Mouse (Mus musculus): ENCODE results near the gene Dedd2. TPM values are rescaled to one million over a fixed set of nuclear protein-coding genes. Genes with fewer than 3 reads are reported as not detected.
"Not testable (repeated sequence)": the region's sequence is repeated elsewhere in the genome, so short reads cannot be mapped to it uniquely, and the experiment has no call there.

Dedd2 gene
- total RNA-seq (2021): 10 to 100 TPM; 22.7 to 23.8 TPM

DNA sequence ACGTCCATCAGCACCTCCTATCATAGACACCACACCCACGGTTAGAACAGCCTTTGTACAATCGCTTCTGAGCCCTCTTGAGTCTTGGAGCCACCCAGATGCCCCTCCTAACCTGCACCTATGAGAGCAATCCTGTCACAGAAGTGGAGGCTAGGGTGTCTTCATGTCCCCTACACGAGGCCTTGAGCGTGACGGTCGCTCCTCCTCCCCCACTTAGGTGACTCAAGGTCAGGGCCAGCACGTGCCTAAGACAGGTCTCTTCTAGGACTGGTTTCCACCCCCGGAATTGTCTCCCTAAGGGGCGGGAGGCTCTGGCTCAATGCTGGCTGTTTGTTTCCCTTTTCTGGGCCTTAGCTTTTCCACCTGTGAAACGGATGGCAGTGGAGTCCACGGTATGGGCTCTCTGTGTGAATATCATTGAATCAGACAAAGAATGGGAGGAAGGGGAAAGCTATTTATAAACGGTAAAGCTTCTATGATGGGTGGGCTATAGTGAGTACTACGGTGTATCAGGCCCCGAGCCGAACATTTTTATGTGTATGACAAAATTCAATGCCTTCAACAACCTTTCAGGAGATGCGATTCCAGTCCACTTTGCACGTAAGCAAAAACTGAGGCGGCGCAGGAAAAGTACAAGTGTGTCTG is at the start of gene Dedd2:
Gene Dedd2 (minus strand): TSS at position 159 of the 645 bp plus-strand sequence.
- DNase-seq (ENCODE audit: extremely low spot score in 1 of 2, low spot score in 2 of 2): no peak
- intact Hi-C loops (cut with DNase I): no loop called here

DNA sequence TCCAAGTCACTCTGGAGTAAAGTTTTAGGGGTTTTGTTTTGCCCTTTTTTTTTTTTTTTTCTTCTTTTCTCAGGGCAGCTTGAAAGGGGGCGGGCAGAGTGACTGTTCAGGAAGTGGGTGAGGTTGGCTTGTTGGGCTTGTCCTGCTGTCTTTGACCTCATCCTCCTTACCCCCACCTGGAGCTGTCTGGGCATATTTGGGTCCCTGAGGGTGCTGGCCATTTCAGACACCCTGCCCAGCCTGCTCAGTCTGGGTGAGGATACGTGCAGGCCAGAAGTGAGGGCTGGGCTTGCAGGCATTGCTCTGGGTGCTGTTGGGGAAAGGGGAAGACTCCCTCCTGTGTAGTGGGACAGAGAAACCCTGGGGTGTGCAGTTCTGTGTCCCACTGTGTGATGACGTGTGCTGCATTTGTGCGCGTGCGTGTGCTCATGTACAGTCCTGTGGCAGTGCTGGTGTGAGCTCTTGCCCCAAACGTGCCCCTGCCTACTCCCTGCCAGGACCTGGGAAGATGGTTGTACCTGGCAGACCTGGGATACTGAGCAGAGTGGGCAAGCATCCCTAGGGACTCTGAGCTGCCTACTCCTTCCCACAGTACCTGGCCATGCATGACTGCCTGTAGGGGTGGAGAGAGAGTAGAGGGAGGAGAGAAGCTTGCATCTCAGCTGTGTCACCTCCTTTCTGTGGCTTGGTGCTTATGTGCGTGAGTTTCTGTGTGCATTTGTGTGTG is 49.3 kb upstream of the Dedd2 start:
- no peak for DNase-seq (ENCODE audit: extremely low spot score in 1 of 2, low spot score in 2 of 2)
- intact Hi-C loops (cut with DNase I): no loop called here

DNA sequence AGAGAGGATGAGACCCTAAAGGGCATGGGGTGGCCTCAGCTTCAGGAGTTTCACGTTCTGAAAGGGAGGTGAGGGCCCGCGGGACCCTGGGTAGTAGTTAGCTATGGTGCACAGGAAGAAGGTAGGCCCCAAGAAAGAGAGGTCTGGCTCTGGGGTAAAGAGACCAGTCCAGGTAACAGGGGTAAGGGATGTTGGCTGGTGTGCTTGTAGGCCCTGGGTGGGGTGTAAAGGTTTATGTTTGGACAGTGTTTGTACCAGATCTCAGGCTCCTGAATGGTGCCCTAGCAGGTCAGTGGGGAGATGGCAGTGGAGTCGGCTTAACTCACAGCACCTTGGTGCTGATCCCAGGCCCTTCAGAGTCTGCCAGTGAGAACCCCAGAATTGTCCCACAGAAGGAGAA is 48.6 kb upstream of the Dedd2 start:
- intact Hi-C loops (cut with DNase I): no loop called here

DNA sequence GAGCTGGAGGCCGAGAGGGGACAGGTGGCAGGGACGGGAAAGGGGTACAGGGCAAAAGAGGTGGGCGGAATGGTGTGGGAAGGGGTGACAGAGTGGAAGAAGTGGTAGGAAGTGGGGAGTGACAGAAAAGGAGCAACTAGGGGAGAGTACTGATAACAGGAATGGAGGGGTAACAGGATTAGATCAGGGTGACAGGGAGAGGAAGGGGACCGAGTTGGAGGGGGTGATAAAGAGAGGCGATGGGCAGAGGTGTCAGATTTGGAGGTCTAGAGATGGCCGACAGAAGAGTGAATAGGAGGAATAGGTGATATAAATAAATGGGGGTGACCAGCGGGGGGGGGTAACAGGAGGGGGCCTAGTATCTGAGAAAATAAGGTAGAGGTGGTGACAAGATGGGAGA is 48.2 kb upstream of the Dedd2 start:
- DNase-seq (ENCODE audit: extremely low spot score in 1 of 2, low spot score in 2 of 2): no peak
- intact Hi-C loops (cut with DNase I): no loop called here

More for the DNA sequence above, 48.6 kb upstream of the Dedd2 start:
- no peak for DNase-seq (ENCODE audit: extremely low spot score in 1 of 2, low spot score in 2 of 2)

DNA sequence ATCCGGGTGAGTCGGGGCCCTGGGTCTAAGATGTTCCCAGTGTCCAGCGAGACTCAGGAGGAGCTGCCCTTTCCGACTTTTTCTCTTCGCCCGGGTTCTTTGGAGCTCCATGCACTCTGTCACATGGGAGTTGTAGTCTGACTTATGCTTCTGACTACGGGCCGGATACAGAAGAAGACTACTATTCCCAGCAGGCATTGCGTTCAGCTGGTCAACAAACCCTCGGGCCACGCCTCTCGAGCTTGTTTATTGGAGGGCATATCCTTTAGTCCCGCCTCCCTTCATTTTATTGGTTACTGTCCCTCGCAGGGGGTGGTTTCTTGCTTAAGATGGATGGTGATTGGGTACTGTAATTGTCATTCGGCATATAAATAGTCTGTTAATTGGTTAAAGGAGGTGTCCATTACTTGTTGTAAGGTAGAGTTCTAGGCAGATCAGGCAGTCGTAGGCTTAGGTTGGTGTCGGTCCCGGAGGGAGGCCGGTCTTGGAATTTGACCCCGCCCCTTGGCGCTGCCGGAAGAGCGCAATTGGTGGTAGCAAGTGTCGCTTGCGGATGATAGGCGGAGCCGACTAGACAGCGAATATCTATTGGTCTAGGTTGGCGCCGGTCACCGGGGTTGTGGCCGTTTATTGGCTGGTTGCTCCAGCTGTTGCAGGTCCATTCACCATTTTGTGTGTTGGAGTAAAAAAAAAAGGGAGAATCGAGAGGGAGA is 47.5 kb upstream of the Dedd2 start:
- intact Hi-C loops (cut with DNase I): no loop called here

DNA sequence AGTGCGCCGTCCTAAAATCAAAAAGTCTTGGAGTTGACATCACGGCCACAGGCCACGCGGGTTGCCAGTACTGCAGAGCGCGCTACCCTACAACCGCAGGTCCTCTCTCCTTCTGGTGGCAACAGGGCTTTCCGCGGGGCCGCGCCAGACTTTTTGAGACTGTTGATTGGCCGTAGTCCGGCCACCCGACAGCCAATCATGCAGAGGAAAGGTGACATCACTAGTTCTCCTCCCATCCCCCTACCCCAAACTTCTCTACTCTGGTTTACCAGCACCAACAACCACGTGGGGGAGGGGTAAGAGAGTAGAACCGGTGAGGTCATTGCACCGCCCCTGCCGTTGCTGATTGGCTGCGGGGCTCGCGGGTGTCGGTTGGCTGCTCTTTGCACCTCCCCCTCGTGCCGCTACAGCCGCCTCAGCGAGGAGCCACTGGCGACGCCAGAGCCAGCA is 46.9 kb upstream of the Dedd2 start, which contains the start of gene Cic:
Gene Cic (plus strand): TSS at position 404 of the 450 bp plus-strand sequence.
- DNase-seq (ENCODE audit: extremely low spot score in 1 of 2, low spot score in 2 of 2): peak; percentile 99 to 100
- intact Hi-C loops (cut with DNase I): no loop called here

More for the DNA sequence above, 47.5 kb upstream of the Dedd2 start:
- DNase-seq (ENCODE audit: extremely low spot score in 1 of 2, low spot score in 2 of 2): peak; percentile 100

DNA sequence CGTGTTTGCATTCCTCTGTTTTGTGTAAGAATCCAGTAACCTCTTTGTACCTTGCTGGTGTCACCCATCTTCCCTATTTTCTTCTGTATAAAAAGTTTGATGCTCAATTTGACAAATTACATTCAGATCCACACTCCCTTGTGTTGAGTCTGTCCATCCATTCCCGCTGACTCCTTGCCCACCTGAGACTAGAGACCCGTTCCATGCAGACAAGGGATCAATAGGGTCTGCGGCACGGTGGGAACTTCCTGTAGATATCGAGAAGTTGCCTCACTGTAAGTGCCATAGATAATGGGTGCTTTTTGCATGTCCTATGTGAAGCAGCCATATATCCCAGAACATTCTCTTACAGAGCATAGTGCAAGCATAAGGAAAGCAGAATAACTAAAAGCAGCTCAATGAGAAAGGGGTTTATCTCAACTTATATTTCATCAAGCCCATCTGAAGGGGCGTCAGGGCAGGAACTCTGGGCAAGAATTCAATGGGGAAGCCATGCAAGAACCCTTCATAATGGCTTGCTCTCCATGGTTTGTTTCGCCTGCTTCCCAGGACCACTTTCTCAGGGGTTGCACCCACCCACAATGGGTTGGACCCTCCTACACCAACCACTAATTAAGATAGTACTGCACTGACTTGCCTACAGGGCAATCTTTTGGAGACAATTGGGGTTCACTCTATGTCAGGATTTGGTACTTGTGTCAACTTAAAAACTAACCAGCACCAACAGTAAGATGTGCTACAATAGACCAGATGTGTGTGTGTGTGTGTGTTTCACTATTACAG is 46.0 kb upstream of the Dedd2 start:
- intact Hi-C loops (cut with DNase I): no loop called here
- DNase-seq (ENCODE audit: extremely low spot score in 1 of 2, low spot score in 2 of 2): no peak

DNA sequence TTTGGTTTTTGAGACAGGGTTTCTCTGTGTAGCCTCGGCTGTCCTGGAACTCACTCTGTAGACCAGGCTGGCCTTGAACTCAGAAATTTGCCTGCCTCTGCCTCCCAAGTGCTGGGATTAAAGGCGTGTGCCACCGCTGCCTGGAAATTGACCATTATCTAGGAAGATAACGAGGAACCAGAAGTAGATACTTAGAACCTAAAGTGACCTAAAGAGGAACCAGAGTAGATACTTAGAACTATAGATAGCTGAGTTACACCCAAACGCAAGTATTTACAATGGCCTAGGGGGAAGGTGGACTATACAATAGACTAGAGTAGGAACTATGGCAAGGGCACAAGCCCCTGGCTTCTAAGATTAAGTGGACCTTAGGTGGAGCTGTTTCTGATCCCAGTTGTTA is 45.3 kb upstream of the Dedd2 start:
- DNase-seq (ENCODE audit: extremely low spot score in 1 of 2, low spot score in 2 of 2); intact Hi-C loops (cut with DNase I): not testable (repeated sequence)

DNA sequence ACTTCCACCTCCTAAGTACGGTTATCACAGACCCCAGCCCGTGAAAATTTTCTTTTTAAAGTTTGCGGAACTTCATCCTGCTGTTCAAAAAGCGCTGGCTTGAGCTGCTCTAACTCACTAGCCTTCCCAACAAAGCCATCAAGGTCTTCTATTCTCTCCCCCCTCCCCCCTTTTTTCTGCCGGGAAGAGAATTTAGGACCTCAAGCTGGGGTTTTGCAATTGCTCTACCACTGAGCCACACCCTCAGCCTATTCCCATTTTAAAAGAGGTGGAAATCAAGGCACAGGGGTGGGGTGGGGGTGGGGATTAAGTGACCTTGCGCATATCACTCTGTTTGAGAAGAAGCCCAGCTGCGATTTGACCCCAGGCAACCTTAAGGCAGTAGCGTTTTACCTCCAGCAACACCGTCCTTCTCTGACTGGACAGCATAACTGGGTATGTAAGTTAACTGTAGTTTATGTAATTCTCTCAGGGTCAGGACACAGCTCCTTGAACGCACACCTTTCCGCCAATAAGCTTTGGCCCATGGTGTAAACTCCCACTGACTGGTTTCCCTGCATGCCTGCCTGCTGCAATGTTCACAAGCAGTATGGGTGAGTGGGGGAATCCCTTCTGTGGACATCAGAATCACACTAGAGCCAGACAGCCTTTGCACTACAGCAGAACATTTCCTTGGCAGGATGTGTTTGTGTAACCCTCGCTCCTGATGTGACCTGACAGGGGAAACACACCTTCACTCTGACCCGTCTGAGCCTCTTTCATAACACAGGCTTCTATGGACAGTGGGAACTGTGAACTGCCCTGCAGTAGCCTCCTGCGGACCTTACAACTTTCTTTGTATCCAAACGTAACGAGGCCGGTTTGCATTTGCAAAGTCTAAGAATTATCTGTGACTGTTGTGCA is 43.8 kb upstream of the Dedd2 start:
- intact Hi-C loops (cut with DNase I): no loop called here

DNA sequence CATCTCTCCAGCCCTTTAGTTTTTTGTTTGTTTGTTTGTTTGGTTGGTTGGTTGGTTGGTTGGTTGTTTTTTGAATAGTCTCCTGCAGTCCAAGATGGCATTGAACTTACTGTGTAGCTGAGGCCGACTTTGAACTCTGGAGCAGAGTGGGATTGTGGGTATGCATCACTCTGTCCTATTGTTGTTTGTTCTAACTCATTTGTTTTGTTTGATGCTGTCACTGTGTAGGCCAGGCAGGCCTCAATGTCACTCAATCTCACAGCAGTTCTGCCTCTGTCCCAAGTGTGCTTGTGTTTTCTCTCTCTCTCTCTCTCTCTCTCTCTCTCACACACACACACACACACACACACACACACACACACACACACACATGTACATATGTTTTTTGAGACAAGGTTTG is 41.5 kb upstream of the Dedd2 start:
- DNase-seq (ENCODE audit: extremely low spot score in 1 of 2, low spot score in 2 of 2): no peak
- intact Hi-C loops (cut with DNase I): no loop called here

More for the DNA sequence above, 43.8 kb upstream of the Dedd2 start:
- DNase-seq (ENCODE audit: extremely low spot score in 1 of 2, low spot score in 2 of 2): no peak

DNA sequence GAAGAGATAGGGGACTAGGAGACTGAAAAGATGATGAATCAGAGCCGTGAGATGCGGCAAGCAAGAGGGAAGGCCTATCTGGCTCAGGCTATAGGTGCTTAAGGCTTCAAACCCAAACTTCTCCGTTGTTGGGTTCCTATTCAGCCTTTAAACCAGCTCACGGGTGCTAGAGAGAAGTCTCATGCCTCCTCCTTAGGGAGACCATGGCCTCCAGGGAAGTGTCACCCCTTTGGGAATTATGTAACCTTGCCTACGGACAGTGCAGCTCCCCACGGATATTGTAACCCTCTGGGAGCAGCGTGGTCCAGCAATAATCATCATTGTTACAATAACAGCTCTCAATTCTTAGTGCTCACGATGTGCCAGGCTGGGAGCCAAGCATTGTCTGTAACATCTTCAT is 31.4 kb upstream of the Dedd2 start:
- DNase-seq (ENCODE audit: extremely low spot score in 1 of 2, low spot score in 2 of 2): no peak
- intact Hi-C loops (cut with DNase I): no loop called here

DNA sequence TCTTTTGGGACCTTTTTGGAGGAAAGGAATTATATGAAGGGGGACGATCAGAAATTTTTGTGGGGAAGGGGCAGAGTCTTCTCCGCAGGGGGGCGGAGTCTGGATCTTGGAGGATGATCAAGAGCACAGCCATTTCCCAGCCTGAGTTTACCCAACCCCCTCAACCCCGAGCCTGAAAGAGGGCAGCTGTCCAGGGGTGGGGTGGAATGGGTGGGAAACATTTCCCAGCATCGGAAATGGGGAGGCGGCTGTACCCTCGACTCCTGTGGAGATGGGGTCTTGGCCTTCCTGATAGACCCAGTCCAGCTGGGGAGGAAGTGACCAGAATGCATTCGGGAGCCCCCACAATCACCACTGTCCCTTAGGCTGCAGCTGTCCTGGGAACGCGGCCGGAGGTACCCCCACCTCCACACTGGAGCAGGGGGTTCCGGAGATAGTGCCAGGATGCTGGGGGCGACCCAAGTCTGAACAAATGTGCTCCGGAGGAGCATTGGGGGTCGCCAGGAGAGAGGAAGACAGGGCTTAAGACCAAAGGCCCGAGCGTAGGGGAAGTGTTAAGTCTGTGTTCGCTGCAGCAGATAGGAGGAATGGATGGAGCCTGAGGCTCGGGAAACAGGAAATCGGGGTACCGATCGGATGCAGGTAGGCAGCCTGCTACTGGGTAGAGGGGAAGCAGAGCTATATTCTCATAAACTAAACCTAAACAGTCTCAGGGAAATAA is 30.8 kb upstream of the Dedd2 start:
- peak in 1 of 2 experiments; percentile 90 for DNase-seq (ENCODE audit: extremely low spot score in 1 of 2, low spot score in 2 of 2)

DNA sequence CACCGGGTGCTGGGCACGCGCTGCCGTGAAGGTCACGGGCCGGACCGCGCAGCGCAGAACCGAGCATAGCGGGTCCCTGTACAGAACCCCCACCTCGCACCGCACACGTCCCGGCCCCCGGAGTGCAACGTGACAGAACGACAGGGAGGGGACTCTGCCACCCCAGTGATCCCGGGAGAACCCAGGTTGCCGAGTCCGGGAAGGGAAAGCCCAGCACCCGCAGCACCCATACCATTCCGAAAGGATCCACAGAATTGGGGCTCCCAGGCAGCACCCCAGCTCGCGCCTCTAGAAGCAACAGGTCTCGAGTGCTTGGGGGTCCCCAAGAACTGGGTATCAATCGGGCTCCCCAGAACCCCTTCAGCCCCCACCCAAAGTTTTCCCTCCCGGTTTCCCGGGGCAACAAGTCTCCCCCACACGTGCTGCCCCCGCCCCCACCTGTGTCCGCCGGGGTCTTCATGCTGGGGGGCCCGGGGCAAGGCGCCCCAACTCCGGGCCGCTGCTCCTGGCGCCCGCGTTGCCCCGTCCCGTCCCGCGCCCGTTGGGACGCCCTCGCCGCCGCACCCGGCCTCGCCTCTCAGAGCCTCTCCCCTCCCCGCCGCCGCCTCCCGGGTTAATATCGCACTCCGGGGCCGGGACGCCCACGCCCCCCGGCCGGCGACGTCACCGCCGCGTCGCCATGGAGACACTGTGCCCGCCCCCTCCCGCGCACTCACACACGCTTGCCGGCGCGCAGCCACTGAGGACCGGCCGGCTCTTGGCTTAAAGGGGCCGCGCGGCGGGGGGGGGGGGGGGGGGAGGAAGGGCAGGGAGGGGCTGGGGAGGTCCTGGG is 29.9 kb upstream of the Dedd2 start, which contains the start of gene Erf:
Gene Erf (minus strand): TSS at position 621 of the 832 bp plus-strand sequence.
- intact Hi-C loops (cut with DNase I): no loop called here
- peak; percentile 92 to 97 for DNase-seq (ENCODE audit: extremely low spot score in 1 of 2, low spot score in 2 of 2)

More for the DNA sequence above, 30.8 kb upstream of the Dedd2 start:
- intact Hi-C loops (cut with DNase I): no loop called here

DNA sequence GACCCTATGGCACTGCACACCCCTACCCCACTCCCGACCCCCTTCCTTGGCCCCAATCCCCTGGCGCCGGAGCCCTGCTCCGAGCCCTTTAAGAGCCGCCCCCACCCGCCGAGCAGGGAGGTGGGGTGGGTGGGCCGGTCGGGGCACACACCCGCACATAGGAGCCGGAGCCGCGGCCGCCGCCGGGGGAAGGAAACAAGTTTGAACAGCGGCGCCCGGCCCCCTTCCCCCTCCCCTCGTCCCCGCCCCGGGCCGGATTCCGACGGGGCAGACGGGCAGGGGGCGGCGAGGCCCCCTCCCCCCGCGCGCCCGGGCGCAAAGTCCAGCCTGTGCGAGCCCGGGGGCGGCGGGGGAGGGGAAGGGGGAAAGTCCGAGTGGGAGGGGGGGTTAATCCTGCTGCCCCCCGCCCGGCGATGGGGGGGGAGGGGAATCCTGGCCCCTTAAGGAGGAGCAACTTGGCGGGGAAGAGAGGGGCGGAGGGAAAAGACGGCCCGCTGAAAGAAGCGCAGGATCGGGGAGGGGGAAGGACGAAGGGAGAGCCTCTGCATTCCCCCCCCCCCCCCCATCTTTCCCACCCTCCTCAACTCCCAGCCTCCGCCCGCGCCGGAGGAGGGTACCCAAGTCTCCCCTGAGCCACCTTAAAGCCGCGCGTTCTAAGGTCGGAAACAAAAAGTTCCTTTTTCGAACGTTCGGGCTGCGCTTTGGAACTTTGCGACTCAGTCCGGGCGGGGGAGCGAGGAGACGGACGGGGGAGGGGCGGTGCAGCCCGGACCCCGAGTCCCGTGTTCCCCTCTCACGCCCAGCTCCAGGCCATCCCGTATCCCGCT is 29.1 kb upstream of the Dedd2 start:
- intact Hi-C loops (cut with DNase I): no loop called here
- DNase-seq (ENCODE audit: extremely low spot score in 1 of 2, low spot score in 2 of 2): peak in 1 of 2 experiments; percentile 93

DNA sequence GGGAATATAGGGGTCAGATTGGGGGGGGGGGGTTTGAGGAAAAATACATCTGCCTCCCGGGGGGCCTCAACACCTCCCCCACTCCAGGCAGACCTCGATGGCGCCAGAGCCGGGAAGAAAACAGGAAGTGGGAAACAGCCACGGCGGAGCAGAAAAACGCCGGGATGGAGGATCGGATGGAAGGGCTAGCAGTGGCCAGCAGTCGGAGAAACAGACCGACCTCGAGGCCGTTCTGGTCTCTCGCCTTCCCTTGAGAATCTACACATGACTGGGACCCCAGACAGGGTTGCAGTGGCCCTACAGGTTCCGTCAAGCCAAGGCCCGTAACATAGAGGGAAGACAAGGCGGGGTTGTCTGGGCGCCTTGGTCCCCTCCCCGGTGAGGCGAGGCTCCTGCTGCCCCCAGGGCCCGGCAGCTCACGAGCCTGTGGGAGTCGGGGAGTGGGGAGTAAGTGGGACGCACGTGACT is 28.5 kb upstream of the Dedd2 start:
- intact Hi-C loops (cut with DNase I): no loop called here
- DNase-seq (ENCODE audit: extremely low spot score in 1 of 2, low spot score in 2 of 2): no peak
